Mouse (Mus musculus) limb, embryonic 14.5 days (tissue): Measurements from ENCODE around the gene Pear1. TPM values are rescaled to one million over a fixed set of nuclear protein-coding genes. Genes with fewer than 3 reads are reported as not detected.

Source experiments
- ATAC-seq: fragments of 200-750 bp; cut with Nextera tagmentation; 2 replicates; pipeline ENCODE4 v1.8.0; 2017; ENCODE audit warnings: low read depth, moderate number of reproducible peaks, moderate TSS enrichment; ENCODE audit not compliant: low FRiP score
- DNase-seq: peaks from one replicate; pipeline ENCODE4 v3.0.0-alpha.2; 2015; ENCODE audit warnings: low spot score
- H3K27ac ChIP-seq: fragments of 300-500 bp; sonication (generic); replicated peaks from 2 replicates; pipeline ENCODE4 v1.5.1; 2014; ENCODE audit warnings: low read depth, mild to moderate bottlenecking, low read length, moderate library complexity, mixed read lengths
- H3K27me3 ChIP-seq: fragments of 300-500 bp; sonication (generic); 2 replicates; pipeline ENCODE4 v1.6.1; 2014; ENCODE audit warnings: low read length, mixed read lengths; ENCODE audit not compliant: control insufficient read depth, insufficient read depth
- H3K36me3 ChIP-seq: fragments of 300-500 bp; sonication (generic); 2 replicates; pipeline ENCODE4 v1.6.1; 2014; ENCODE audit warnings: mild to moderate bottlenecking, low read length, moderate library complexity, mixed read lengths; ENCODE audit not compliant: control insufficient read depth, insufficient read depth
- H3K4me1 ChIP-seq: fragments of 300-500 bp; sonication (generic); 2 replicates; pipeline ENCODE4 v1.6.1; 2014; ENCODE audit warnings: antibody characterized with exemption, low read length, mixed read lengths; ENCODE audit not compliant: control insufficient read depth, insufficient read depth
- H3K4me2 ChIP-seq: fragments of 300-500 bp; sonication (generic); replicated peaks from 2 replicates; pipeline ENCODE4 v1.6.1; 2014; ENCODE audit warnings: low read depth, mild to moderate bottlenecking, low read length, moderate library complexity; ENCODE audit not compliant: severe bottlenecking
- H3K4me3 ChIP-seq: fragments of 300-500 bp; sonication (generic); replicated peaks from 2 replicates; pipeline ENCODE4 v1.5.1; 2014; ENCODE audit warnings: low read length
- H3K9ac ChIP-seq: fragments of 300-500 bp; sonication (generic); 2 replicates; pipeline ENCODE4 v1.6.1; 2014; ENCODE audit warnings: mild to moderate bottlenecking, low read depth, low read length, moderate library complexity; ENCODE audit not compliant: severe bottlenecking
- H3K9me3 ChIP-seq: fragments of 300-500 bp; sonication (generic); 2 replicates; pipeline ENCODE4 v1.6.1; 2016; ENCODE audit warnings: low read length; ENCODE audit not compliant: control insufficient read depth
- POLR2A ChIP-seq: fragments of 200-500 bp; IDR thresholded peaks from 2 replicates; pipeline ENCODE4 v1.8.0; 2012; ENCODE audit warnings: inconsistent platforms, mild to moderate bottlenecking, moderate library complexity, borderline replicate concordance; ENCODE audit not compliant: insufficient read depth, insufficient read length; ENCODE audit errors: extremely low read depth
- WGBS: fragments of 180-500 bp; shearing (Covaris S2); extraction: QIAGEN DNeasy Blood & Tissue Kit; methylation state at CpG from one replicate; pipeline ENCODE4 v1.1.7; 2014; 5-methylcytosine and 5-hydroxymethylcytosine counted together
- polyA plus RNA-seq, 2 experiments: library from polyadenylated mRNA; depleted of rRNA in 1 of 2; stranded (reverse) in 1 of 2; unstranded in 1 of 2; fragments of >200 nt; fragmentation: Nextera tagmentation in 1 of 2; extraction: Ambion mirVana in 1 of 2; gene quantifications; 2 replicates each; pipeline versions ENCODE4 v1.2.1 to v1.2.3; 2012 to 2014

The Pear1 gene
- polyA plus RNA-seq, 2 experiments, result 21.5 to 47.2 TPM

DNA sequence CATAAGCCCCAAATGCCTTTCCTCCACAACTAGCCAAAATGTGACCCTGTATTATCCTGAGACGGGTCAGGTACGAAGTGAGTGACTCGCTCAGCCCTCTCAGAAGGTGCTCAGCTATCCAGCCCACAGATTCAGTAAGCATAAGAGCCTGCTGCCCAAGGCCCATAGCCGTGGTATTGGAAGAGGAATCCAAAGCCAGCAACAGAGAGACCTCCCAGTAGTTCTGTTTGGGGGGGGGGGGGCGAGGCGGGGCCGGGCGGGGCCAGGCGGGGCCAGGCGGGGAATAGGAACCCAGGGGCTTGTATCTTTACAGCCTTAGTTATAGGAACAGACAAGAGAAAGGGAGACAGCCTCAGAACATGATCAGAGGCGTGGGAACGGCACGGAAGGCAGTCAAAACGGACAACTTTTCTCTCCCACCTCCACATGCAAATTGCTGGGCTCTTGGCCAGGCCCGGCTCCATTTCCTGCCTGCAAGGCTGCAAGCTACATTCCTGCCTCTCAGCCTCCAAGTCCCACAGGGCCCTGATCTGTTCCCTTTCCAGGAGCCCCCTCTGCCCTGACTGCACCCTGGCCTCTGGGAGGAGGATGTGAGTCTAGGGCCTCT is 60.3 kb downstream of the Pear1 start:
- Histone ChIP-seq H3K9ac (peak overlapping the region; percentile 38), H3K36me3 (peaks cover 5% of the 10 kb centered on the region), H3K4me3 (peak overlapping the region; percentile 11; the same call in 1 of the 2 replicates), H3K4me2 (peak overlapping the region; percentile 41), H3K27ac (peak overlapping the region; percentile 88), H3K27me3 (no peaks in the 10 kb centered on the region), H3K4me1 (peaks cover 56% of the 10 kb centered on the region), H3K9me3 (no peaks in the 10 kb centered on the region)
- no peak for TF ChIP-seq POLR2A
- peak; percentile 89 for DNase-seq
- WGBS, result 8% methylated on average over 15 of the region's 15 CpGs
- ATAC-seq, result peak; percentile 74

DNA sequence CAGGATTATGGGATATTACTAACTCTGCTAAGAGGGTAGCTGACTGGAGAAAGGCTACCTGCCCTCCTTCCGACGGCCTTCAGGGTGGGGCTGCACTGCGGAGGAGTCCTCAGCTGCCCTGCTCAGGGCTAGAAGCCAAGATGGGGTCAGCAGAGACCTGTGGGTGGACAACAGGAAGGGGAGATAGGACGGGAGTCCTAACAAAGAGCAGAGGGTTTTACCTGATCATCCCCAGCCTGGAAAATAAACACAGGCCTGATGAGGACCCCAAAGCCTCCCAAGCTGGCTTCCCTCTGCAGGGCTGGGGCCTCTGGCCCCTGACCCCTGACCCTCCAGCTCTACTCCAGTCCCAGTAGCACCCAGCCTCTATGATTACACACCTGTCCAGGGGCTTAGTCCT is 60.9 kb downstream of the Pear1 start:
- ATAC-seq (no peak), DNase-seq (no peak)
- Histone ChIP-seq H3K27ac (peak overlapping the region; percentile 88), H3K36me3 (peaks cover 5% of the 10 kb centered on the region), H3K4me1 (peaks cover 56% of the 10 kb centered on the region), H3K9me3 (no peaks in the 10 kb centered on the region), H3K4me3 (no peak overlapping the region), H3K4me2 (peak overlapping the region; percentile 41), H3K9ac (no peak overlapping the region), H3K27me3 (no peaks in the 10 kb centered on the region)
- no peak for TF ChIP-seq POLR2A
- WGBS, result 38% methylated on average over 4 of the region's 4 CpGs

DNA sequence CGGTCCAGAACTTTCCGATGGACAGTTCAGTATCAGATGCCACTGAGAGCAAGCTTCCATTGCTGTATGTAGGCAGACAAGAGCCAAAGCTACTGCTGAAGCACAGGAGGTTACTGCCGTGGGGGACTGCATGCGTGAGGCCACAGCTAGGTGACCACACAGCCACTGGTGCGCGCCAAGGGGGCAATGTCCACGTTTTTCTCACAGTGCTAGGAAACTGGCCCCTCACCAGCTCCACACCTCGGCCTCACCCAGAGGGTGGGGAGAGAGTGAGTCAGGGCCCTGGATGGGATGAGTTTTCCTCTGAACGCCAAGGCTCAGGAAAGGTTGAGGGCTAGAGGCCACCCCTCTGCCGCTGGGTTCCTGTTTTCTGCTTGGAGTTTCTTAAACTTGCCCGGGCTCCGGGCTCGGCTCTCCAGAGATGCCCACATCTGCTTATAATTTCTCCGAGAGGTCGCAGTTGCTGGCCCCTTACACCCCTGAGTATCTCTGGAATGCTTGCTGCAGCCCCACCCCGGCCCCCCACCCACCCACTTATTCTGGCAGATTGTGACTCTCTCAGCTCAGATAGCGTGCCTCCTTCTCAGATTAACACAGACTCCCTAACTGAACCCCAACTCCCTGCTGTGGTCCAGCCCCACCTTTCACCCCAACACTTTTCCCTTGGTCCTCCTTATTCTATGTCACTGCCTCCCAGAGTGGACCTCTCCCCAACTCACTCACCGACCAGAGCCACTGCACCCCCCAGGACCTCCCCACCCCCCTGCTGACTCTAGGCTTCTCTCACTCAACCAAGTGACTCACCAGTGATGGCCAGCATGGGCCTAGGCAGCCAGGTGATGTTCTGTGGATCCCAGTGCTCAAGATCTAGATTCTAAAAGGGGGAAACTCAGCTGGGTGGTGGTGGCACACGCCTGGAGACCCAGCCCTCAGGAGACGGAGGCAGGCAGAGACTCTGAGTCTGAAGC is 62.4 kb downstream of the Pear1 start:
- DNase-seq, result no peak
- 39% methylated on average over 20 of the region's 20 CpGs for WGBS
- H3K9me3 ChIP-seq, result no peaks in the 10 kb centered on the region
- H3K9ac ChIP-seq, result peak overlapping the region; percentile 21; the same call in 1 of the 2 replicates
- no peak overlapping the region for H3K4me3 ChIP-seq
- H3K4me1 ChIP-seq, result peaks cover 47% of the 10 kb centered on the region
- no peak for TF ChIP-seq POLR2A
- H3K4me2 ChIP-seq, result peak overlapping the region; percentile 21; the same call in 1 of the 2 replicates
- peaks cover 5% of the 10 kb centered on the region for H3K36me3 ChIP-seq
- H3K27ac ChIP-seq, result peak overlapping the region; percentile 52
- ATAC-seq, result no peak
- no peaks in the 10 kb centered on the region for H3K27me3 ChIP-seq

DNA sequence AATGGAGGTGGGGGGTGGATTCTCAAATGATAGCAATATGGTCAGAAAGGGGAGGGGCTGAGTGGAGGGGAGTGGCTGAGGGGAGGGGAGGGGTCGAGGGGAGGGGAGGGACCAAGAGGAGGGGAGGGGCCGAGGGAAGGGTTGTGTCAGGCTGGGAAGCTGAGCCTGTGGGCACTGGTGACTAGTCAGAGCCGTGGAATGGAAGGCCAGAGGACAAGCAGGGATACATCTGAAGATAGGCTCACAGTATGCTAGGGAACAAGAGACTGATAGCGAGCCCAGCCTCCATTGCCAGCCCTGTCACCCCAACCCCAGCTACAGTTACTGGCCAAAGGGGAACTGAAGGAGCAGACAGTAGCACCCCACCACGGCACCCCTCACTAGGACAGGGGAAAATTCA is 65.5 kb downstream of the Pear1 start:
- Histone ChIP-seq H3K27me3 (no peaks in the 10 kb centered on the region), H3K9me3 (no peaks in the 10 kb centered on the region), H3K4me2 (no peak overlapping the region), H3K36me3 (peaks cover 8% of the 10 kb centered on the region), H3K4me3 (no peak overlapping the region), H3K9ac (no peak overlapping the region), H3K27ac (no peak overlapping the region), H3K4me1 (peaks cover 23% of the 10 kb centered on the region)
- DNase-seq, result no peak
- no peak for TF ChIP-seq POLR2A
- 34% methylated on average over 5 of the region's 5 CpGs for WGBS
- ATAC-seq, result no peak

DNA sequence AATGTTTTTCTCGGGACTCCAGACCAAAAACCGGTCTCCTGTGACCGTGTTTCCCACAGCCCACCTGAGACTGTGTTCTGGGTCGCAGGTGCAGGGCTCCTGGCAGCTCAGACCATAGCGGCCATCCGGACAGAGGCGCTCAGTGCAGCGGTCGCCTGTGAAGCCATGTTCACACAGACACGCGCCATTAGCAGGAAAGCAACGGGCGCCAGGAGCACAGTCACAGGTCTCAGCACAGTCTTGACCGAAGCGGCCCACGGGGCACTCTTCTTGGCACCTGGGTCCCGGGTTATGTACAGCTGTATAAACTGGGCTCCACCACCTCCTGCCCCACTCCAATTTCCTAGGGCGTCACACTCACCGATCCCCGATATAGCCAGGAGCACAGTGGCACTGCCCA is 67.6 kb downstream of the Pear1 start:
- ATAC-seq (0 out of 2 replicates have a peak, but pooled peaks have one; percentile 6), DNase-seq (no peak)
- Histone ChIP-seq H3K27me3 (no peaks in the 10 kb centered on the region), H3K4me3 (no peak overlapping the region), H3K9me3 (no peaks in the 10 kb centered on the region), H3K4me1 (peaks cover 4% of the 10 kb centered on the region; the same call in 1 of the 2 replicates), H3K9ac (no peak overlapping the region), H3K27ac (no peak overlapping the region), H3K4me2 (no peak overlapping the region), H3K36me3 (peaks cover 8% of the 10 kb centered on the region)
- WGBS, result 51% methylated on average over 20 of the region's 20 CpGs
- TF ChIP-seq POLR2A, result no peak
